Mouse (Mus musculus) layer of hippocampus, postnatal 36 days (tissue): ENCODE data around the gene Pard3. TPM values are rescaled to one million over a fixed set of nuclear protein-coding genes. Genes with fewer than 3 reads are reported as not detected.
A peak's percentile ranks its signal among the peaks of the same experiment; 100 is the strongest.

Source experiments
- DNase-seq, 2 experiments: peaks; one replicate each; pipeline ENCODE4 v3.0.0; 2022
- total RNA-seq, 2 experiments: library from RNA; stranded (reverse); gene quantifications; 2 replicates each; pipeline ENCODE4 v1.2.3; 2021

Pard3 gene
- total RNA-seq, 2 experiments from 2014 or later, result 19.7 to 32.0 TPM

GRCm38 (mm10) chr8:127345912-127346423 is 282.3 kb downstream of the Pard3 start:
- no peak for DNase-seq

GRCm38 (mm10) chr8:127347890-127348495 is 284.3 kb downstream of the Pard3 start:
- DNase-seq, result no peak

- DNase-seq, result no peak
Observed at GRCm38 (mm10) chr8:127361796-127362195, 298.1 kb downstream of the Pard3 start.

GRCm38 (mm10) chr8:127368347-127368746 is 304.7 kb downstream of the Pard3 start:
- no peak for DNase-seq

- no peak for DNase-seq
Observed at GRCm38 (mm10) chr8:127371326-127371949, 307.7 kb downstream of the Pard3 start.

GRCm38 (mm10) chr8:127377775-127378174 is 314.1 kb downstream of the Pard3 start:
- no peak for DNase-seq

GRCm38 (mm10) chr8:127378994-127379858 is 315.5 kb downstream of the Pard3 start:
- DNase-seq, result peak; percentile 30 to 46

GRCm38 (mm10) chr8:127381259-127381658 is 317.6 kb downstream of the Pard3 start:
- no peak for DNase-seq

GRCm38 (mm10) chr8:127392700-127393099 is 329.0 kb downstream of the Pard3 start:
- no peak for DNase-seq

- no peak for DNase-seq
Observed at GRCm38 (mm10) chr8:127395488-127395887, 331.8 kb downstream of the Pard3 start.

- DNase-seq, result no peak
Observed at GRCm38 (mm10) chr8:127405815-127406214, 342.1 kb downstream of the Pard3 start.

GRCm38 (mm10) chr8:127410606-127411005 is 346.9 kb downstream of the Pard3 start:
- no peak for DNase-seq

- DNase-seq, result no peak
Observed at GRCm38 (mm10) chr8:127411190-127411848, 347.6 kb downstream of the Pard3 start.

- no peak for DNase-seq
Observed at GRCm38 (mm10) chr8:127423021-127423420, 359.3 kb downstream of the Pard3 start.

- no peak for DNase-seq
Observed at GRCm38 (mm10) chr8:127424211-127424916, 360.7 kb downstream of the Pard3 start.

GRCm38 (mm10) chr8:127426857-127427256 is 363.2 kb downstream of the Pard3 start:
- no peak for DNase-seq

GRCm38 (mm10) chr8:127428004-127428403 is 364.3 kb downstream of the Pard3 start:
- no peak for DNase-seq

GRCm38 (mm10) chr8:127431236-127431635 is 367.5 kb downstream of the Pard3 start:
- no peak for DNase-seq

- no peak for DNase-seq
Observed at GRCm38 (mm10) chr8:127435975-127436374, 372.3 kb downstream of the Pard3 start.

- no peak for DNase-seq
Observed at GRCm38 (mm10) chr8:127437613-127438235, 374.0 kb downstream of the Pard3 start.

- peak; percentile 46 to 47 for DNase-seq
Observed at GRCm38 (mm10) chr8:127438625-127439391, 375.1 kb downstream of the Pard3 start.
